18 mouse cellular contexts compared by ENCODE assay signal in the genomic region with DNA sequence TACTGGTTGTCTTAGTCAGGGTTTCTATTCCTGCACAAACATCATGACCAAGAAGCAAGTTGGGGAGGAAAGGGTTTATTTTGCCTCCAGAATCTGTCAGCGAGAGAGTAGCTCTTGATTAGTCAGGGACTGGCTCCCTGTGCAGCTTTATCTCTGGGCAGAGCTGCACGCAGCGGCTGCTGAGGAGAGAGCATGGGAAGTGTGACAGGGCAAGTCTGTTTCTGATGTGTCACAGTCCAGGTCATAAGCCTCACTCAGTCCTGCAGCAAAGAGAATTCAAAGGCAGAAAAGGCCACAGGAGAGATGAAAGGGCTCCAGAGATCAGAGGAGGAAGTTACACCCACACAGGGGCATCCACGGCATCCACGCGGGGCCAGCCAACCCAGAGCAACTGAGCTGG. TPM values are rescaled to one million over a fixed set of nuclear protein-coding genes. Genes with fewer than 3 reads are reported as not detected.
A peak's percentile ranks its signal among the peaks of the same experiment; 100 is the strongest.
DNase-seq lines count a peak whose midpoint lies in the region; ATAC-seq and TF ChIP-seq lines count a peak whose summit lies in the region.
"Had no signal": no experiment of that assay in that cellular context is flagged by ENCODE, and none has a peak within 500 bp of the region (broad histone marks: within the 10 kb centered on the region; RNA-seq: fewer than 3 reads in every experiment).

No protein-coding gene starts in this region.

- 27% methylated on average over 6 of the region's 6 CpGs for WGBS in lung, postnatal 0 days
- WGBS in heart, embryonic 12.5 days = 8% methylated on average over 6 of the region's 6 CpGs

- DNase-seq in lung, postnatal 0 days (ENCODE audit: low spot score) = peak; percentile 10
- DNase-seq in lung, postnatal 14 days = no peak
- peak; percentile 8 for DNase-seq in adrenal gland, postnatal 25 days
- DNase-seq in retina, embryonic 14.5 days (ENCODE audit: low spot score) = peak; percentile 3
- no peak for DNase-seq in yolk sac, embryonic 10.5 days (ENCODE audit: low spot score)
- no peak for DNase-seq in cerebellum, postnatal 25 days
- no peak for DNase-seq in cerebellum, postnatal 10 days
- DNase-seq: cerebellum, adult 11-12 months; embryo, embryonic 11 days; kidney, postnatal 36 days; layer of hippocampus, postnatal 36 days; thymus, postnatal 36 days had no signal

- H3K4me1 ChIP-seq in lung, postnatal 0 days (ENCODE audit: insufficient read depth, low read depth, low read length) = no peaks in the 10 kb centered on the region
- H3K4me1 ChIP-seq in heart, embryonic 12.5 days (replicated peaks) = peaks cover 20% of the 10 kb centered on the region
- H3K4me1 ChIP-seq: liver, embryonic 15.5 days; stomach, embryonic 15.5 days had no signal

- no peaks in the 10 kb centered on the region for H3K9me3 ChIP-seq in lung, postnatal 0 days (ENCODE audit: low read length)
- H3K9me3 ChIP-seq in heart, embryonic 12.5 days (replicated peaks) = no peaks in the 10 kb centered on the region
- H3K9me3 ChIP-seq: hindbrain, embryonic 12.5 days; liver, embryonic 15.5 days; stomach, embryonic 15.5 days had no signal

- no peak for ATAC-seq in lung, postnatal 0 days
- no peak for ATAC-seq in heart, embryonic 12.5 days (ENCODE audit: insufficient number of reproducible peaks, low FRiP score)
- ATAC-seq: intestine, postnatal 0 days had no signal

- no peak overlapping the region for H3K27ac ChIP-seq in lung, postnatal 0 days (ENCODE audit: low read length)
- H3K27ac ChIP-seq in heart, embryonic 12.5 days (ENCODE audit: poor library complexity, severe bottlenecking) = peak overlapping the region; percentile 51; the same call in 1 of the 2 replicates
- H3K27ac ChIP-seq: hindbrain, embryonic 12.5 days; liver, embryonic 15.5 days; stomach, embryonic 15.5 days had no signal

- no peak overlapping the region for H3K4me2 ChIP-seq in lung, postnatal 0 days (replicated peaks; ENCODE audit: low read depth, low read length)
- peak overlapping the region; percentile 22 for H3K4me2 ChIP-seq in heart, embryonic 12.5 days
- H3K4me2 ChIP-seq: hindbrain, embryonic 12.5 days; liver, embryonic 15.5 days; stomach, embryonic 15.5 days had no signal

- no peak for TF ChIP-seq EP300 in lung, postnatal 0 days (IDR thresholded peaks at IDR 0.05)

- no peaks in the 10 kb centered on the region for H3K27me3 ChIP-seq in lung, postnatal 0 days (replicated peaks; ENCODE audit: insufficient read depth, low read length)
- no peaks in the 10 kb centered on the region for H3K27me3 ChIP-seq in heart, embryonic 12.5 days (replicated peaks)
- H3K27me3 ChIP-seq: hindbrain, embryonic 12.5 days; stomach, embryonic 15.5 days had no signal

- no peak overlapping the region for H3K4me3 ChIP-seq in lung, postnatal 0 days (ENCODE audit: low read depth, low read length)
- no peak overlapping the region for H3K4me3 ChIP-seq in heart, embryonic 12.5 days
- H3K4me3 ChIP-seq: erythroblast, embryonic 14.5 days; hindbrain, embryonic 12.5 days; liver, embryonic 15.5 days; stomach, embryonic 15.5 days had no signal

- no peaks in the 10 kb centered on the region for H3K36me3 ChIP-seq in lung, postnatal 0 days (ENCODE audit: insufficient read depth, low read length)
- no peaks in the 10 kb centered on the region for H3K36me3 ChIP-seq in heart, embryonic 12.5 days
- H3K36me3 ChIP-seq: hindbrain, embryonic 12.5 days; liver, embryonic 15.5 days; stomach, embryonic 15.5 days had no signal

- no peak overlapping the region for H3K9ac ChIP-seq in lung, postnatal 0 days (replicated peaks; ENCODE audit: low read depth)
- H3K9ac ChIP-seq in heart, embryonic 12.5 days = no peak overlapping the region
- H3K9ac ChIP-seq: hindbrain, embryonic 12.5 days; liver, embryonic 15.5 days; stomach, embryonic 15.5 days had no signal

- no peak for TF ChIP-seq CTCF in lung, postnatal 0 days (IDR thresholded peaks at IDR 0.05)

RNA-seq across cellular contexts. Expression of gene Ercc4, which starts 47.8 kb away (rescaled TPM):
- 7.9 and 8.1 TPM in 2 replicates for polyA plus RNA-seq in lung, postnatal 0 days (2015; fragmentation: Nextera tagmentation; extraction: Ambion mirVana)
- 18.9 and 23.0 TPM in 2 replicates for total RNA-seq in adrenal gland, postnatal 25 days (2021)
- 9.8 and 10.1 TPM in 2 replicates for polyA plus RNA-seq in heart, embryonic 12.5 days (2016; fragmentation: Nextera tagmentation; extraction: Ambion mirVana)

Comparison
In these comparisons a context has a peak if more than half of its experiments do, and no peak if none do; other contexts are left out.
1. DNase-seq: peak in lung, postnatal 0 days (single experiment), adrenal gland, postnatal 25 days (single experiment) and retina, embryonic 14.5 days (single experiment); none in lung, postnatal 14 days (single experiment), yolk sac, embryonic 10.5 days (single experiment), cerebellum, postnatal 25 days (0 of 2) and cerebellum, postnatal 10 days (0 of 2).